Mouse (Mus musculus) liver, embryonic 14.5 days (tissue): ENCODE results near the gene Map7d2. TPM values are rescaled to one million over a fixed set of nuclear protein-coding genes. Genes with fewer than 3 reads are reported as not detected.
"Not testable (repeated sequence)": the region's sequence is repeated elsewhere in the genome, so short reads cannot be mapped to it uniquely, and the experiment has no call there.

Source experiments
- ATAC-seq: fragments of 200-750 bp; cut with Nextera tagmentation; 2 replicates; pipeline ENCODE4 v1.8.0; 2017; ENCODE audit warnings: moderate number of reproducible peaks, mild to moderate bottlenecking, moderate library complexity; ENCODE audit not compliant: insufficient read depth
- DNase-seq, 3 experiments: peaks; one replicate each; pipeline ENCODE4 v3.0.0-alpha.2; 2012 to 2013; ENCODE audit warnings: low read depth in 3 of 3, low spot score in 3 of 3
- H3K27ac ChIP-seq: fragments of 300-500 bp; sonication (generic); 2 replicates; pipeline ENCODE4 v1.5.1; 2014; ENCODE audit warnings: moderate library complexity, mild to moderate bottlenecking, control low read depth, inconsistent platforms
- H3K27me3 ChIP-seq: fragments of 300-500 bp; sonication (generic); 2 replicates; pipeline ENCODE4 v1.6.1; 2014; ENCODE audit warnings: mild to moderate bottlenecking, low read length, moderate library complexity; ENCODE audit not compliant: control insufficient read depth, insufficient read depth
- H3K36me3 ChIP-seq: fragments of 300-500 bp; sonication (generic); replicated peaks from 2 replicates; pipeline ENCODE4 v1.6.1; 2014; ENCODE audit warnings: low read depth; ENCODE audit not compliant: control insufficient read depth, insufficient read depth
- H3K4me1 ChIP-seq, 2 experiments: fragments of 200-500 bp in 1 of 2; fragments of 300-500 bp in 1 of 2; sonication (generic) in 1 of 2; replicated peaks; 2 replicates each; pipeline ENCODE4 v1.6.1; 2012 to 2014; ENCODE audit warnings: antibody characterized with exemption in 1 of 2, inconsistent platforms in 1 of 2, low read length in 1 of 2; ENCODE audit not compliant: control insufficient read depth in 2 of 2, insufficient read depth in 2 of 2
- H3K4me2 ChIP-seq: fragments of 300-500 bp; sonication (generic); 2 replicates; pipeline ENCODE4 v1.6.1; 2014; ENCODE audit warnings: low read depth, mild to moderate bottlenecking, control low read depth, moderate library complexity
- H3K4me3 ChIP-seq, 2 experiments: fragments of 200-500 bp in 1 of 2; fragments of 300-500 bp in 1 of 2; sonication (generic) in 1 of 2; 2 replicates each; pipeline ENCODE4 v1.5.1; 2012 to 2014; ENCODE audit warnings: low read depth in 2 of 2, low read length in 2 of 2, mild to moderate bottlenecking in 2 of 2, control low read depth in 1 of 2, inconsistent platforms in 1 of 2, moderate library complexity in 1 of 2; ENCODE audit not compliant: insufficient read depth in 1 of 2
- H3K9ac ChIP-seq: fragments of 300-500 bp; sonication (generic); replicated peaks from 2 replicates; pipeline ENCODE4 v1.6.1; 2014; ENCODE audit warnings: mild to moderate bottlenecking, control low read depth, moderate library complexity
- H3K9me3 ChIP-seq: fragments of 300-500 bp; sonication (generic); 2 replicates; pipeline ENCODE4 v1.6.1; 2016; ENCODE audit warnings: low read length, mixed read lengths; ENCODE audit not compliant: control insufficient read depth
- CTCF ChIP-seq: IDR thresholded peaks from 2 replicates; pipeline ENCODE4 v1.5.1; 2016; ENCODE audit warnings: antibody characterized with exemption, low read depth, control low read depth
- EP300 ChIP-seq: IDR thresholded peaks from 2 replicates; pipeline ENCODE4 v1.6.1; 2016; ENCODE audit warnings: antibody characterized with exemption, low read depth
- WGBS: fragments of 180-500 bp; shearing (Covaris S2); extraction: QIAGEN DNeasy Blood & Tissue Kit; methylation state at CpG from one replicate; pipeline ENCODE4 v1.1.7; 2014; ENCODE audit not compliant: insufficient replicate concordance; 5-methylcytosine and 5-hydroxymethylcytosine counted together
- polyA plus RNA-seq, 2 experiments: library from polyadenylated mRNA; depleted of rRNA in 1 of 2; stranded (reverse) in 1 of 2; unstranded in 1 of 2; fragments of >200 nt; fragmentation: Nextera tagmentation in 1 of 2; extraction: Ambion mirVana in 1 of 2; gene quantifications; 2 replicates each; pipeline versions ENCODE4 v1.2.1 to v1.2.3; 2012 to 2014

The Map7d2 gene
- polyA plus RNA-seq, 2 experiments, result not detected

GRCm38 (mm10) chrX:159442128-159442527, 27.8 kb downstream of the Map7d2 start:
- ATAC-seq (no peak), DNase-seq (peak; percentile 7 to 17 (median 13))
- no peak overlapping the region for H3K9ac ChIP-seq
- H3K27me3 ChIP-seq, result no peaks in the 10 kb centered on the region
- H3K27ac ChIP-seq, result no peak overlapping the region
- H3K4me3 ChIP-seq, result no peak overlapping the region
- TF ChIP-seq EP300 (no peak), CTCF (peak; percentile 68)
- no peaks in the 10 kb centered on the region for H3K36me3 ChIP-seq
- WGBS, result 16% methylated on average over 3 of the region's 3 CpGs
- no peaks in the 10 kb centered on the region for H3K9me3 ChIP-seq
- H3K4me2 ChIP-seq, result no peak overlapping the region
- no peaks in the 10 kb centered on the region for H3K4me1 ChIP-seq

- ATAC-seq (no peak), DNase-seq (no peak)
- Histone ChIP-seq H3K9me3 (no peaks in the 10 kb centered on the region), H3K36me3 (no peaks in the 10 kb centered on the region), H3K4me3 (no peak overlapping the region), H3K4me1 (no peaks in the 10 kb centered on the region), H3K9ac (no peak overlapping the region), H3K4me2 (no peak overlapping the region), H3K27me3 (no peaks in the 10 kb centered on the region), H3K27ac (no peak overlapping the region)
- TF ChIP-seq CTCF (no peak), EP300 (no peak)
- WGBS, result 62% methylated on average over 1 of the region's 1 CpGs
These were observed 32.8 kb downstream of the Map7d2 start for GRCm38 (mm10) chrX:159447133-159447532.

- DNase-seq, result no peak
- H3K4me2 ChIP-seq, result no peak overlapping the region
- no peak for ATAC-seq
- H3K27ac ChIP-seq, result no peak overlapping the region
- H3K4me1 ChIP-seq, result no peaks in the 10 kb centered on the region
- no peak overlapping the region for H3K4me3 ChIP-seq
- TF ChIP-seq CTCF (no peak), EP300 (no peak)
- H3K9me3 ChIP-seq, result no peaks in the 10 kb centered on the region
- no peaks in the 10 kb centered on the region for H3K27me3 ChIP-seq
- no peaks in the 10 kb centered on the region for H3K36me3 ChIP-seq
- WGBS, result 66% methylated on average over 7 of the region's 7 CpGs
- H3K9ac ChIP-seq, result no peak overlapping the region
These were observed 44.8 kb downstream of the Map7d2 start for GRCm38 (mm10) chrX:159459006-159459654.

GRCm38 (mm10) chrX:159474799-159475198, 60.4 kb downstream of the Map7d2 start:
- 19% methylated on average over 1 of the region's 1 CpGs for WGBS
- no peaks in the 10 kb centered on the region for H3K36me3 ChIP-seq
- H3K27ac ChIP-seq, result no peak overlapping the region
- H3K4me2 ChIP-seq, result no peak overlapping the region
- no peak overlapping the region for H3K4me3 ChIP-seq
- DNase-seq (no peak), ATAC-seq (peak; percentile 56; the same call in 1 of the 2 replicates)
- H3K9me3 ChIP-seq, result no peaks in the 10 kb centered on the region
- TF ChIP-seq CTCF, result no peak
- TF ChIP-seq EP300, result no peak
- peaks cover 3 to 11% of the 10 kb centered on the region in 2 experiments; a peak in 2 of 4 replicates for H3K4me1 ChIP-seq
- H3K27me3 ChIP-seq, result no peaks in the 10 kb centered on the region
- H3K9ac ChIP-seq, result no peak overlapping the region

- not testable (repeated sequence) for H3K9me3 ChIP-seq, H3K27me3 ChIP-seq, H3K9ac ChIP-seq, H3K36me3 ChIP-seq, H3K4me3 ChIP-seq
- H3K4me2 ChIP-seq, result peak overlapping the region; percentile 47
- 47% methylated on average over 4 of the region's 4 CpGs for WGBS
- H3K27ac ChIP-seq, result peak overlapping the region; percentile 67
- peaks cover 3 to 11% of the 10 kb centered on the region in 2 experiments; a peak in 2 of 4 replicates for H3K4me1 ChIP-seq
- peak; percentile 16 to 37 (median 36) for DNase-seq
- peak; percentile 86 for TF ChIP-seq EP300
- peak; percentile 76; the same call in 1 of the 2 replicates for ATAC-seq
These were observed 64.0 kb downstream of the Map7d2 start for GRCm38 (mm10) chrX:159478243-159478940.
